Mouse (Mus musculus): Measurements from ENCODE around the gene Clrn2. TPM values are rescaled to one million over a fixed set of nuclear protein-coding genes. Genes with fewer than 3 reads are reported as not detected.
"Not testable (repeated sequence)": the region's sequence is repeated elsewhere in the genome, so short reads cannot be mapped to it uniquely, and the experiment has no call there.

The Clrn2 gene
- polyA plus RNA-seq, 1 experiment = not detected

DNA sequence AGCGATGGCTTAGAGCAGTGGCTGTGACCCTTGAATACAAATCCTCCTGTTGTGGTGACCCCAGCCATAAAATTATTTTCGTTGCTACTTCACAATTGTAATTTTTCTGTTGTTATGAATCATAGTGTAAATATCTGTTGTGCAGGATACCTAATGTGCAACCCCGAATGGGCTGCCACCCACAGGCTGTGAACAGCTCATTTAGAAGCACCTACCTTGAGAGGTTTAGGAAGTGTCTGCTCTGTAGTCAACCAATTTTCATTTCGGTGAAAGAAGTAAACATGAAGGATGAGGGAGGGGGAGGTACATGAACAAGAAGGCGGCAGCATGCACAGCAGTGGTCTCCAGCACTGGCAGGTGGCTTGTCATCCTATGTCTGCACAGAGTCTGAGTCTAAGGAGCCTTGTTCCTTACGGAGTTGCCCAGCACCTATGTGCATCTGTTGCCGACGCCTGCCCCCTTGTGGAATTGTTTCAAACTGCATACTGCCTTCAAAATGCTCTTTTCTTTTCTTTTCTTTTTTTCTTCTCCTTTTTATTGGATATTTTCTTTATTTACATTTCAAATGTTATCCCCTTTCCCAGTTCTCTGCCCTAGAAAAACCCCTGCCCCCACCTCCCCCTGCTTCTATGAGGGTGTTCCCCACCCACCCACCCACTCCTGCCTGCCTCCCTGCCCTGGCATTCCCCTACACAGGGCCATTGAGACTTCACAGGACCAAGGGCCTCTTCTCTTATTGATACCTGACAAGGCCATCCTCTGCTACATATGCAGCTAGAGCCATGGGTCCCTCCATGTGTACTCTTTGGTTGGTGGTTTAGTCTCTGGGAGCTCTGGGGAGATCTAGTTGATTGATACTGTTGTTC lies 29.3 kb upstream of the Clrn2 start:
- no peaks in the 10 kb centered on the region; the same call in 1 of the 2 replicates for H3K27me3 ChIP-seq (ENCODE audit: control insufficient read depth, insufficient read depth, low read length)
- 36% methylated on average over 8 of the region's 8 CpGs for WGBS
- DNase-seq = peak; percentile 20 to 35

DNA sequence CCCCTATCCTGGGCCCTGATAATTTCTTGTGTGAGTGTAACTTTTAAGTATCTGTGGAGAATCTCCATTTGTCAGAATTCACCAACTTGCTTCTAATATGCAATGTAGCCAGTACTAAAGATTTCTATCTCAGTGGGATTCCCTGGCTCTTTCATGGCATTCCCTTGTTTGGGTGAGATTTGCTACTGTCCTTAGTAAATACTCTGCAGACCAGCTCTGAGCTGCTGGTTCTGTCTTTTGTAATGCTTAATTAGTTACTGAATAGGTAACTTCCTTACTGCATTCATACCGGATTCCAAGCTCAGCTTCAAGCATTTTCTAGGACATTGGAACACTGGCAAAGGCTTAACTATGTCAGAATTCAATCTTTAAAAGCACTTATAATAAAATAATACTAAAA lies 27.8 kb upstream of the Clrn2 start:
- not testable (repeated sequence) for DNase-seq; H3K4me1 ChIP-seq (ENCODE audit: control insufficient read depth, insufficient read depth, low read length); H3K27me3 ChIP-seq (ENCODE audit: control insufficient read depth, insufficient read depth, low read length); H3K27ac ChIP-seq (ENCODE audit: insufficient read depth, low read length); H3K4me3 ChIP-seq (replicated peaks; ENCODE audit: insufficient read depth, low read depth, low read length)
- 52% methylated on average over 1 of the region's 1 CpGs for WGBS

More for the DNA sequence above, 29.3 kb upstream of the Clrn2 start:
- TF ChIP-seq POLR2A (IDR thresholded peaks at IDR 0.05; ENCODE audit: borderline replicate concordance, insufficient read depth, low read length) = no peak
- TF ChIP-seq CTCF (IDR thresholded peaks at IDR 0.05; ENCODE audit: borderline replicate concordance, insufficient read depth, low read depth, low read length) = peak; percentile 77
- no peak overlapping the region for H3K27ac ChIP-seq (ENCODE audit: insufficient read depth, low read length)
- H3K4me3 ChIP-seq (replicated peaks; ENCODE audit: insufficient read depth, low read depth, low read length) = no peak overlapping the region
- 0 out of 2 replicates have a peak, but pooled peaks cover 2% of the 10 kb centered on the region for H3K4me1 ChIP-seq (ENCODE audit: control insufficient read depth, insufficient read depth, low read length)

DNA sequence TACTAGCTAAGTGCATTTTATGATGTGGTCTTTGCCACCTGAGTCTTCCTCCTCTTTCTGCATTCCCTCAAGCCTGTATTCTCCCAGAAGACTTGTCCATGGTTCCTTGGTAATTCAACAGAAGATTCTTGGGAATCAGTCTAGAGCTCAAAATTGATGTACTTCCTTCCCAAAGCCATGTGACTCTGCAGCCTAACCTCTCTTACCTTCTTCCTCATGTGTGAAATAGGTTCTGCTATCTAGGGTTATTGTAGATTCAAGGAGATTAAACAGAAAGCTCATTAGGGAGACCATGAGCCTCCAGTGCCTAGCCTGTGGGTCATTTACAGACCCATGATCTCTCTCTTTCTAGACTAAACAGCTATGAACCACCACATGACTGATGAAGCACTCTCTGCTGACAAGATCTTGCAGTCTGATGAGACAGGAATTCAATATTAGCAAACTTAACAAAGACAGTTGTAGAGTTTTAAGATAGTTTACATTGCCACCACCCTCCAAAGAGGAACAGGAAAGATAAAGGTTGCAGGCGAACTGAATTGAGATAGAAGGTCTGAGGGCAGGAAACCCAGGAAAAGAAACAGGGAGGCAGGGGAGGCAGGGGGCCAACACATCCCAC lies 27.0 kb upstream of the Clrn2 start:
- WGBS = 89% methylated on average over 1 of the region's 1 CpGs
- DNase-seq = no peak

DNA sequence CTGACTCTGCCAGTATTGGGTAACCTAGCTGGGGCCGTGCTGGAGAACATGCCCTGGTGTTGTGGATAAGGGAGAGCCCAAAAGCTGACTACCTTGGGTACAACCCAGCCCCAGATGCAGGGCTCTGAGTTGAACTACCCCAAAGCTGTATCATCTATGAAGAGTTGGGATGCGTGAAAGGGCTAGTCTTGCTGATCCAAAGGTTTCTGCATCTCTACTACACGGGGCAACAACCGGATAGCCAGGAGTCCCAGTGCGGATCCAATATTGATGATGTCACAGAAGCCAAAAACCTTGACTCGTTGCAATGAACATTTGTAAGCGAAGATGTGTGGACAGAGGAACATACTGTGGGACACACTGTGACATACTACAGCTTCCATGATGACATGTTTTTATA lies 25.7 kb upstream of the Clrn2 start:
- TF ChIP-seq POLR2A (IDR thresholded peaks at IDR 0.05; ENCODE audit: borderline replicate concordance, insufficient read depth, low read length) = no peak
- TF ChIP-seq CTCF (IDR thresholded peaks at IDR 0.05; ENCODE audit: borderline replicate concordance, insufficient read depth, low read depth, low read length) = no peak
- Histone ChIP-seq H3K4me3 (replicated peaks; ENCODE audit: insufficient read depth, low read depth, low read length) (no peak overlapping the region), H3K4me1 (ENCODE audit: control insufficient read depth, insufficient read depth, low read length) (0 out of 2 replicates have a peak, but pooled peaks cover 2% of the 10 kb centered on the region), H3K27ac (ENCODE audit: insufficient read depth, low read length) (no peak overlapping the region), H3K27me3 (ENCODE audit: control insufficient read depth, insufficient read depth, low read length) (no peaks in the 10 kb centered on the region)
- no peak for DNase-seq
- 95% methylated on average over 7 of the region's 7 CpGs for WGBS

More for the DNA sequence above, 27.0 kb upstream of the Clrn2 start:
- no peaks in the 10 kb centered on the region; the same call in 1 of the 2 replicates for H3K27me3 ChIP-seq (ENCODE audit: control insufficient read depth, insufficient read depth, low read length)
- H3K27ac ChIP-seq (ENCODE audit: insufficient read depth, low read length) = no peak overlapping the region
- H3K4me1 ChIP-seq (ENCODE audit: control insufficient read depth, insufficient read depth, low read length) = 0 out of 2 replicates have a peak, but pooled peaks cover 2% of the 10 kb centered on the region
- no peak for TF ChIP-seq POLR2A (IDR thresholded peaks at IDR 0.05; ENCODE audit: borderline replicate concordance, insufficient read depth, low read length)
- no peak for TF ChIP-seq CTCF (IDR thresholded peaks at IDR 0.05; ENCODE audit: borderline replicate concordance, insufficient read depth, low read depth, low read length)
- no peak overlapping the region for H3K4me3 ChIP-seq (replicated peaks; ENCODE audit: insufficient read depth, low read depth, low read length)

DNA sequence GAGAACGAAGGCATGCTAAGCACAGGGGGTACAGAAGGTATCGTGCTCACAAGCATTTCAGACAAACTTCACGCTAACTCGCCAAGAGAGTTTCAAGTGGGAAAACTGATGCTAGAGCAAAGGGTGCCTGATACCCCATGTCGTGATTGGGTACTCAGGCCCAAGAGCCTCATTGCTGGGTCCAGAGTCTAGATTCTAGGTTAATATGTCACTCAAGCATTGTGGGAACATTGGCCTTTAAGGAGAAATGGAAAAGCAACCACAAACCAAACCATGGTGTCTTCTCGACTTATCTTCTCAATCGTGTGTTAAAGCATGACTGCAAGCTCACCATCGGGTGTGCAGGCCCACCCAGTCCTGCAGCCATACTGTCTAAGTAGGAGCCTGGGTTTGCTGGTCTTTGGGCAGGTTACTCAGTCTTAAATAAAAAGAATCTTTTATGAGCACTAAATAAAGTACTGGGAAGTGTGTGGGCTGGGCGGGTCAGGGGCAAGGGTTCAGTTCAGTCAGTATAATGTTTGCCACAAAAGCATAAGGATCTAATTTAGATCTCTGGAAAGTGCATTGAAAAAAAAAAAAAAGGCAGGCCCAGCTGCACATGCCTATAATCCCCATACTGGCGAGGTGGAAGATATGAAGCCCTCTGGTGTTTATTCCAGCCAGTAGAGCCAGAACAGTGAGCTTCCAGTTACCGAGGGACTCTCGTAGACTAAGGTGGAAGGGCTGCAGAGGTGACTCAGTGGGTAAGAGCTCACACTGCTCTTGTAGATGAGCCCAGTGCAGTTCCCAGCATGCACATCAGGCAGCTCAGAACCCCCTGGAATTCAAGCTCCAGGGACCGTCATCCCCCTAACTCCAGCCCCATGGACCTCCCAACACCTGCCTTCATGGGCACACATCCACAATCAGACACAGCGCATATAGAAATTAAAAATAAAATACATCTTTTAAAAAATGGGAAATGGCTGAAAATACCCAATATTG lies 17.3 kb upstream of the Clrn2 start:
- DNase-seq = no peak
- 90% methylated on average over 14 of the region's 14 CpGs for WGBS
- no peaks in the 10 kb centered on the region for H3K27me3 ChIP-seq (ENCODE audit: control insufficient read depth, insufficient read depth, low read length)
- no peak overlapping the region for H3K27ac ChIP-seq (ENCODE audit: insufficient read depth, low read length)
- H3K4me1 ChIP-seq (ENCODE audit: control insufficient read depth, insufficient read depth, low read length) = peaks cover 6% of the 10 kb centered on the region; the same call in 1 of the 2 replicates
- H3K4me3 ChIP-seq (replicated peaks; ENCODE audit: insufficient read depth, low read depth, low read length) = no peak overlapping the region
- no peak for TF ChIP-seq POLR2A (IDR thresholded peaks at IDR 0.05; ENCODE audit: borderline replicate concordance, insufficient read depth, low read length)
- no peak for TF ChIP-seq CTCF (IDR thresholded peaks at IDR 0.05; ENCODE audit: borderline replicate concordance, insufficient read depth, low read depth, low read length)

DNA sequence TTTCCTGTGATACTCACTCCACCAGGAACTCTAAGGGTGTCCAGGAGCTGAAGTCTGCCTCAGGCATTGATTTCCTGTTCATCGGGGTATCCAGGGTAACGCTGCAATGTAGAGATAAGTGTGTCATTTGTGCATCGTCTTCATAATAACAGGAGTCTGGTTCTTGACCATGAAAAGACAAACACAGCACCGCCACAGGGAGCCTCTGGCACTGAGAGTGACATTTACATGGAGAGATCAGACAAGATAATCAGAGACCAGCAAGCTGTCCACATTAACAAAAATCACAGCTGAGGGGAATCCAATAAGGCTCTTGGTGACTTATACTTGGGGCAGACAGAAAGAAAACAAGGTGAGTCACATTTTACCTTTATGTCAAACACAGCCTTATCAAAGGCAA lies 15.7 kb upstream of the Clrn2 start:
- DNase-seq = no peak
- Histone ChIP-seq H3K27ac (ENCODE audit: insufficient read depth, low read length) (no peak overlapping the region), H3K27me3 (ENCODE audit: control insufficient read depth, insufficient read depth, low read length) (no peaks in the 10 kb centered on the region), H3K4me3 (replicated peaks; ENCODE audit: insufficient read depth, low read depth, low read length) (no peak overlapping the region), H3K4me1 (ENCODE audit: control insufficient read depth, insufficient read depth, low read length) (peaks cover 6% of the 10 kb centered on the region; the same call in 1 of the 2 replicates)
- 38% methylated on average over 4 of the region's 4 CpGs for WGBS
- TF ChIP-seq CTCF (IDR thresholded peaks at IDR 0.05; ENCODE audit: borderline replicate concordance, insufficient read depth, low read depth, low read length) = no peak
- TF ChIP-seq POLR2A (IDR thresholded peaks at IDR 0.05; ENCODE audit: borderline replicate concordance, insufficient read depth, low read length) = no peak

DNA sequence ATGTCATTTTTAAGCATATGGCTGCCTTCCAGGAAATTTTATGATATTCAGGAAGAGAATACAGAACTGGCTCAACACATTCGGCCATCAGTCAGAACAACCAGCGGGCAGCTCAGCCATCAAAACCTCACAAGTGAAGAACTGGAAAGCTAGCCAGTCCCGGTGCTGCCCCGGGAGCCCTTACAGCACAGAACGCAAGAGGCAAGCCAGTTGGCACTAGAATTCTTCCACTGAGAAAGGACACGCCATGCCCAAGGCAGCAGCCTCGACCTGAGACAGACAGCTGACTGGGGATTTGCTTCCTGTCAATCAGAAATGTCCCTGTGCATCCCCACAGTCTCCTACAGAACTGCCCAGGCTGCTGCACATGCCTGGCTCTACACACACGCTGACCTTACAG lies 15.2 kb upstream of the Clrn2 start:
- TF ChIP-seq POLR2A (IDR thresholded peaks at IDR 0.05; ENCODE audit: borderline replicate concordance, insufficient read depth, low read length) (no peak), CTCF (IDR thresholded peaks at IDR 0.05; ENCODE audit: borderline replicate concordance, insufficient read depth, low read depth, low read length) (no peak)
- Histone ChIP-seq H3K27ac (ENCODE audit: insufficient read depth, low read length) (no peak overlapping the region), H3K27me3 (ENCODE audit: control insufficient read depth, insufficient read depth, low read length) (no peaks in the 10 kb centered on the region), H3K4me1 (ENCODE audit: control insufficient read depth, insufficient read depth, low read length) (peaks cover 6% of the 10 kb centered on the region; the same call in 1 of the 2 replicates), H3K4me3 (replicated peaks; ENCODE audit: insufficient read depth, low read depth, low read length) (no peak overlapping the region)
- WGBS = 26% methylated on average over 8 of the region's 8 CpGs
- peak in 1 of 2 experiments; percentile 26 for DNase-seq
